Mouse (Mus musculus): ENCODE measurements around the gene Jazf1.

GRCm38 (mm10) chr6:52952526-52952900, 115.9 kb downstream of the Jazf1 start:
- TF ChIP-seq GATA1 (IDR thresholded peaks at IDR 0.05; ENCODE audit: borderline replicate concordance, low read length) (no peak), FLI1 (IDR thresholded peaks at IDR 0.05; ENCODE audit: low read length) (no peak)

All from megakaryocyte, embryonic 14.5 days (primary cell).